Mouse (Mus musculus): ENCODE measurements at regions not wholly inside any gene's neighbourhood (a gene's known extent, or its start where the extent isn't known, plus 50 kb on each side); places are given as distances from the start of the nearest gene placed in this dataset.
"Not testable (repeated sequence)": the region's sequence is repeated elsewhere in the genome, so short reads cannot be mapped to it uniquely, and the experiment has no call there.

GRCm38 (mm10) chr16:20925776-20926175 lies 191.5 kb upstream of the Thpo start:
- TF ChIP-seq CTCF (IDR thresholded peaks at IDR 0.05; ENCODE audit: control insufficient read depth, insufficient read depth, low read length); POLR2A (IDR thresholded peaks at IDR 0.05; ENCODE audit: borderline replicate concordance, control insufficient read depth, low read depth, low read length): not testable (repeated sequence)

Measured in bone marrow, adult 2 months (tissue).